Mouse (Mus musculus) thymus, postnatal 0 days (tissue): ENCODE measurements around the gene Gpr152. TPM values are rescaled to one million over a fixed set of nuclear protein-coding genes. Genes with fewer than 3 reads are reported as not detected.

Source experiments
- polyA plus RNA-seq: library from polyadenylated mRNA; unstranded; fragments of >200 nt; fragmentation: Nextera tagmentation; extraction: Ambion mirVana; gene quantifications from 2 replicates; pipeline ENCODE4 v1.2.1, GENCODE M21; 2015

Gpr152 gene
- polyA plus RNA-seq, 1 experiment from 2014 or later = 0.03 TPM

Other genes with a start within 250 kb of the Gpr152 start
- 48.7 and 50.1 TPM in 2 replicates for gene Tcirg1, start 232.7 kb upstream of the Gpr152 start, polyA plus RNA-seq
- 333 and 338 TPM in 2 replicates for gene Ndufs8, start 227.0 kb upstream of the Gpr152 start, polyA plus RNA-seq
- 4.6 and 5.3 TPM in 2 replicates for gene Aldh3b1, start 210.0 kb upstream of the Gpr152 start, polyA plus RNA-seq
- 32.2 and 34.2 TPM in 2 replicates for gene Unc93b1, start 204.6 kb upstream of the Gpr152 start, polyA plus RNA-seq
- gene Aldh3b3, start 181.1 kb upstream of the Gpr152 start, polyA plus RNA-seq = 0.07 TPM in 1 of 2 replicates, not detected in the other
- gene Aldh3b2, start 167.5 kb upstream of the Gpr152 start, polyA plus RNA-seq = 1.5 and 1.6 TPM in 2 replicates
- 4.3 and 5.9 TPM in 2 replicates for gene Acy3, start 153.2 kb upstream of the Gpr152 start, polyA plus RNA-seq
- 0.06 TPM in 1 of 2 replicates, not detected in the other for gene Tbx10, start 147.0 kb upstream of the Gpr152 start, polyA plus RNA-seq
- gene Nudt8, start 139.2 kb upstream of the Gpr152 start, polyA plus RNA-seq = 40.4 and 42.5 TPM in 2 replicates
- 0.98 and 1.6 TPM in 2 replicates for gene Gm49405, start 139.2 kb upstream of the Gpr152 start, polyA plus RNA-seq
- gene Doc2g, start 136.5 kb upstream of the Gpr152 start, polyA plus RNA-seq = 1.3 and 1.6 TPM in 2 replicates
- 191 and 194 TPM in 2 replicates for gene Ndufv1, start 127.0 kb upstream of the Gpr152 start, polyA plus RNA-seq
- 609 and 681 TPM in 2 replicates for gene Gstp1, start 101.8 kb upstream of the Gpr152 start, polyA plus RNA-seq
- 4.5 and 6.1 TPM in 2 replicates for gene Gstp2, start 93.8 kb upstream of the Gpr152 start, polyA plus RNA-seq
- gene Gstp3, start 80.2 kb upstream of the Gpr152 start, polyA plus RNA-seq = 10.3 and 13.9 TPM in 2 replicates
- 0.42 TPM in 1 of 2 replicates, not detected in the other for gene Cabp2, start 58.2 kb upstream of the Gpr152 start, polyA plus RNA-seq
- gene Cdk2ap2, start 42.6 kb upstream of the Gpr152 start, polyA plus RNA-seq = 179 and 208 TPM in 2 replicates
- 37.1 and 45.6 TPM in 2 replicates for gene Pitpnm1, start 39.8 kb upstream of the Gpr152 start, polyA plus RNA-seq
- gene Aip, start 13.9 kb upstream of the Gpr152 start, polyA plus RNA-seq = 114 TPM in 2 replicates
- 0.48 and 0.58 TPM in 2 replicates for gene Cabp4, start 4.2 kb downstream of the Gpr152 start, polyA plus RNA-seq
- gene Coro1b, start 8.8 kb downstream of the Gpr152 start, polyA plus RNA-seq = 184 and 207 TPM in 2 replicates
- gene Ptprcap, start 13.8 kb downstream of the Gpr152 start, polyA plus RNA-seq = 929 and 954 TPM in 2 replicates
- 36.4 and 41.8 TPM in 2 replicates for gene Rps6kb2, start 23.6 kb downstream of the Gpr152 start, polyA plus RNA-seq
- 6.8 and 10.4 TPM in 2 replicates for gene Carns1, start 35.7 kb downstream of the Gpr152 start, polyA plus RNA-seq
- gene Tbc1d10c, start 51.5 kb downstream of the Gpr152 start, polyA plus RNA-seq = 322 and 323 TPM in 2 replicates
- gene Ppp1ca, start 52.3 kb downstream of the Gpr152 start, polyA plus RNA-seq = 995 and 1,030 TPM in 2 replicates
- gene Rad9a, start 61.9 kb downstream of the Gpr152 start, polyA plus RNA-seq = 29.8 and 33.2 TPM in 2 replicates
- gene Clcf1, start 74.5 kb downstream of the Gpr152 start, polyA plus RNA-seq = 2.1 and 2.5 TPM in 2 replicates
- not detected in 2 replicates for gene AC109138.7, start 74.6 kb downstream of the Gpr152 start, polyA plus RNA-seq
- 41.2 and 44.3 TPM in 2 replicates for gene Pold4, start 92.1 kb downstream of the Gpr152 start, polyA plus RNA-seq
- gene Ssh3, start 129.4 kb downstream of the Gpr152 start, polyA plus RNA-seq = 9.4 and 10.1 TPM in 2 replicates
- 9.8 and 12.2 TPM in 2 replicates for gene Ankrd13d, start 143.3 kb downstream of the Gpr152 start, polyA plus RNA-seq
- 64.3 and 81.3 TPM in 2 replicates for gene Grk2, start 166.4 kb downstream of the Gpr152 start, polyA plus RNA-seq